Mouse (Mus musculus): ENCODE results near the gene Kif26b.

- no peak for TF ChIP-seq CTCF (IDR thresholded peaks at IDR 0.05; ENCODE audit: insufficient read depth, low read depth, low read length)
- no peak for TF ChIP-seq POLR2A (IDR thresholded peaks at IDR 0.05; ENCODE audit: insufficient read depth, low read depth, low read length)
These were observed 27.3 kb downstream of the Kif26b start for GRCm38 (mm10) chr1:178556226-178556625.
